Mouse (Mus musculus) skeletal muscle tissue, postnatal 0 days (tissue): Measurements from ENCODE around the gene Mmp13. TPM values are rescaled to one million over a fixed set of nuclear protein-coding genes. Genes with fewer than 3 reads are reported as not detected.

Experiments used
- polyA plus RNA-seq: library from polyadenylated mRNA; unstranded; fragments of >200 nt; fragmentation: Nextera tagmentation; extraction: Ambion mirVana; gene quantifications from 2 replicates; pipeline ENCODE4 v1.2.1, GENCODE M21; 2015

Mmp13 gene
- polyA plus RNA-seq = 0.40 TPM in 1 of 2 replicates, not detected in the other

DNA sequence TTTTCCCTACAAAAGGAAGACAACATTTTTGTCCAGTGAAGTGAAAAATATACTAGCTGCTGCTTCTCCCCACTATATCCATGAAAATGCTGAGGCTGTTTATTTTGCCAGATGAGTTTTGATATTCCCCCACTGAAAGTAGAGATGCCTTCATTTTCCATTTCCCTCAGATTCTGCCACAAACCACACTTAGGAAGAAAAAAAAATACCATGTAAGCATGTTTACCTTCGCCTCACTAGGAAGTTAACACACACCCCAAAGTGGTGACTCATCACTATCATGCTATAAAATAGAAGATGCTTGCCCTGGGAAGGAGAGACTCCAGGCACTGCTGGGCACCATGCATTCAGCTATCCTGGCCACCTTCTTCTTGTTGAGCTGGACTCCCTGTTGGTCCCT lies at the start of gene Mmp13:
Gene Mmp13 (plus strand): TSS at position 301 of the 400 bp plus-strand sequence.

Other genes starting within 250 kb of the Mmp13 start
- gene Dync2h1, start 88.1 kb upstream of the Mmp13 start, polyA plus RNA-seq = 4.3 and 5.0 TPM in 2 replicates
- 85.0 and 87.0 TPM in 2 replicates for gene Dcun1d5, start 88.0 kb upstream of the Mmp13 start, polyA plus RNA-seq
- not detected in 2 replicates for gene Mmp12, start 71.9 kb downstream of the Mmp13 start, polyA plus RNA-seq
- not detected in 2 replicates for gene Mmp1b, start 115.5 kb downstream of the Mmp13 start, polyA plus RNA-seq
- 0.08 and 0.16 TPM in 2 replicates for gene Mmp3, start 173.3 kb downstream of the Mmp13 start, polyA plus RNA-seq
- not detected in 2 replicates for gene Mmp10, start 229.8 kb downstream of the Mmp13 start, polyA plus RNA-seq